Mouse (Mus musculus) embryonic facial prominence, embryonic 11.5 days (tissue): Measurements from ENCODE around the gene Diaph3. TPM values are rescaled to one million over a fixed set of nuclear protein-coding genes. Genes with fewer than 3 reads are reported as not detected.

Experiments used
- ATAC-seq: fragments of 200-750 bp; cut with Nextera tagmentation; replicated peaks from 2 replicates; pipeline ENCODE4 v1.8.0; 2017; ENCODE audit warnings: low read depth; ENCODE audit not compliant: insufficient number of reproducible peaks, low FRiP score, low TSS enrichment
- DNase-seq: peaks from one replicate; pipeline ENCODE4 v3.0.0-alpha.2; 2015; ENCODE audit warnings: low spot score
- H3K27ac ChIP-seq: fragments of 300-500 bp; sonication (generic); replicated peaks from 2 replicates; pipeline ENCODE4 v1.5.1; 2014; ENCODE audit warnings: mild to moderate bottlenecking, low read depth, low read length, control low read depth
- H3K27me3 ChIP-seq: fragments of 300-500 bp; sonication (generic); 2 replicates; pipeline ENCODE4 v1.6.1; 2014; ENCODE audit warnings: mild to moderate bottlenecking, low read length, moderate library complexity, mixed read lengths; ENCODE audit not compliant: control insufficient read depth, insufficient read depth
- H3K36me3 ChIP-seq: fragments of 300-500 bp; sonication (generic); replicated peaks from 2 replicates; pipeline ENCODE4 v1.6.1; 2014; ENCODE audit warnings: low read depth, mild to moderate bottlenecking, low read length, moderate library complexity, mixed read lengths; ENCODE audit not compliant: control insufficient read depth, insufficient read depth
- H3K4me1 ChIP-seq: fragments of 300-500 bp; sonication (generic); 2 replicates; pipeline ENCODE4 v1.6.1; 2014; ENCODE audit warnings: low read length, mixed read lengths; ENCODE audit not compliant: control insufficient read depth, insufficient read depth
- H3K4me2 ChIP-seq: fragments of 300-500 bp; sonication (generic); 2 replicates; pipeline ENCODE4 v1.6.1; 2014; ENCODE audit warnings: low read depth, mild to moderate bottlenecking, control low read depth, low read length, moderate library complexity
- H3K4me3 ChIP-seq: fragments of 300-500 bp; sonication (generic); 2 replicates; pipeline ENCODE4 v1.5.1; 2014; ENCODE audit warnings: low read depth, low read length, control low read depth
- H3K9ac ChIP-seq: fragments of 300-500 bp; sonication (generic); replicated peaks from 2 replicates; pipeline ENCODE4 v1.6.1; 2014; ENCODE audit warnings: mild to moderate bottlenecking, control low read depth, low read length
- H3K9me3 ChIP-seq: fragments of 300-500 bp; sonication (generic); replicated peaks from 2 replicates; pipeline ENCODE4 v1.6.1; 2016; ENCODE audit warnings: mild to moderate bottlenecking, low read length, inconsistent platforms, mixed read lengths; ENCODE audit not compliant: control insufficient read depth
- WGBS: fragments of 180-500 bp; shearing (Covaris S2); extraction: QIAGEN DNeasy Blood & Tissue Kit; methylation state at CpG from one replicate; pipeline ENCODE4 v1.1.7; 2014; 5-methylcytosine and 5-hydroxymethylcytosine counted together
- polyA plus RNA-seq: library from polyadenylated mRNA; unstranded; fragments of >200 nt; fragmentation: Nextera tagmentation; extraction: Ambion mirVana; gene quantifications from 2 replicates; pipeline ENCODE4 v1.2.1, GENCODE M21; 2014

Diaph3 gene
- polyA plus RNA-seq, 1 experiment from 2014 or later: 10.5 TPM

DNA sequence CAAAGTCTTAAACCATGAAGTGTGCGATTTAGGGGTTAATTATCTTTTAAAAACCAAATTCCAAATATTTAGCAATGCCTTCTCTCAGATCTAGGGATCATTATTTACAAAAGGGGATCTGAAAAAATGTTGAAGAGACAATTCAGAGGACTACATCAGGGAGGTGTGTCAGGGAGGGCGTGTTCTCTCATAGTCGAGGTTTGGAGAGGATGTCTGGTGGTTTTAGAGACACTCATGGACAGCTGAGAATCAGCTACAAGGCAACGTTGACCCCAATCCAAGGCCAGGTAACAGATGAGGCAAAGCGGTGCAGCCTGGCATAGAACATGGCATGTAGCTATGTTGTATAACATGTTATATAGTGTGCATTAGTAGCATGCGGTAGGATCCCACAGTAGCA, 396.5 kb downstream of the Diaph3 start:
- H3K36me3 ChIP-seq: no peaks in the 10 kb centered on the region
- no peak overlapping the region for H3K9ac ChIP-seq
- ATAC-seq: no peak
- DNase-seq: no peak
- no peaks in the 10 kb centered on the region for H3K27me3 ChIP-seq
- H3K4me3 ChIP-seq: no peak overlapping the region
- H3K9me3 ChIP-seq: no peaks in the 10 kb centered on the region
- 92% methylated on average over 6 of the region's 6 CpGs for WGBS
- H3K27ac ChIP-seq: no peak overlapping the region
- H3K4me2 ChIP-seq: no peak overlapping the region
- H3K4me1 ChIP-seq: no peaks in the 10 kb centered on the region

DNA sequence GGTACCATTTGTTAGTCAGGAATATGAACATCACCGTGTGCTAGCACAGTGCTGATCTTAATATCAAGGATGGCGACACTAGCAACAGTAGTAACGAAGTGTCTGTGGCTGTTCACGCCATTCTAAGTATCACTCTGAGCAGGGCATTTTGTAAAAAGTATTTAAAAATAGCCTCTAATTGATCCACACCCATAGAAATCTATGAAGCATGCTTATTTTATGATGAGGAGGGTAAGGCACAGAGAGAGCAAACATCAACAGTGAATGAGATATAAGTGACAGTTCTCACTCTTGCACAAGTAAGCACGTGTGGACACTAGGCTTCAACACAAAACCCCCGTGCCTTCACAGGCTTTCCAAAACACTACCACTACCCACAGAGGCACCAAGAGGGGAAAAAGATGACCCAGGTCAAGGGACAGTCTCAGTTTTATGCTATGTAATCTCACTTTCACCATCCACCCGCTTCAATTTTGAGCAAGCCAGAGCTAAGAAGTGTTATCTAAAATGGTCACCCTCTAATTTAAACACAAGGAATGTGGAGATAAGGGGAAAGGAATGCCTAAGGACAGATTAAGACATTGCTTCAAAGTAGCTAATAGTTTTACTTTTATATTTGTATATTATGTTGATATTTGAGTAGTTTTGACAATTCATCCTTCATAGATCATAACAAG, 399.0 kb downstream of the Diaph3 start:
- DNase-seq (no peak), ATAC-seq (no peak)
- Histone ChIP-seq H3K27me3 (no peaks in the 10 kb centered on the region), H3K9me3 (no peaks in the 10 kb centered on the region), H3K4me3 (no peak overlapping the region), H3K4me2 (no peak overlapping the region), H3K9ac (no peak overlapping the region), H3K27ac (no peak overlapping the region), H3K36me3 (no peaks in the 10 kb centered on the region), H3K4me1 (no peaks in the 10 kb centered on the region)
- WGBS: 91% methylated on average over 7 of the region's 7 CpGs

DNA sequence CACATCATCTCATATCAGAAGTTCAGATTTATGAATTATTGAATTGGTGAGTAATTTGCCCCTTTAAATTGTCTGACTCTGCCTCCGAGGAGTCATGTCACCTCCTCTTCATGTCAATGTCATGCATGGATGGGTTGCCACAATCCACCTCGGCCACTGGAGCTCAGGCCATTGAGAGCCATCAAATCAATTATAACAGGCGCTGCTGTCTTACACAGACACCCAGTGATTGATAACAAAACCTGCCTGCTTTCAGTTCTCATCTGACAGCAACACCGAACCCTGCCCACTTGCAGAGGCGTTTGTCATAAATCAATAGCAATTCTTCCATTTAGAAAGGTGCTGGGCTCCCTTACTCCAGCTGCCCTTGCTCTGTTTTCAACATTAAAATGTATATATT, 402.1 kb downstream of the Diaph3 start:
- no peaks in the 10 kb centered on the region for H3K4me1 ChIP-seq
- no peak for DNase-seq
- H3K4me3 ChIP-seq: no peak overlapping the region
- H3K9me3 ChIP-seq: no peaks in the 10 kb centered on the region
- H3K36me3 ChIP-seq: no peaks in the 10 kb centered on the region
- no peak overlapping the region for H3K9ac ChIP-seq
- WGBS: 62% methylated on average over 5 of the region's 5 CpGs
- no peaks in the 10 kb centered on the region for H3K27me3 ChIP-seq
- H3K4me2 ChIP-seq: no peak overlapping the region
- no peak overlapping the region for H3K27ac ChIP-seq
- no peak for ATAC-seq

DNA sequence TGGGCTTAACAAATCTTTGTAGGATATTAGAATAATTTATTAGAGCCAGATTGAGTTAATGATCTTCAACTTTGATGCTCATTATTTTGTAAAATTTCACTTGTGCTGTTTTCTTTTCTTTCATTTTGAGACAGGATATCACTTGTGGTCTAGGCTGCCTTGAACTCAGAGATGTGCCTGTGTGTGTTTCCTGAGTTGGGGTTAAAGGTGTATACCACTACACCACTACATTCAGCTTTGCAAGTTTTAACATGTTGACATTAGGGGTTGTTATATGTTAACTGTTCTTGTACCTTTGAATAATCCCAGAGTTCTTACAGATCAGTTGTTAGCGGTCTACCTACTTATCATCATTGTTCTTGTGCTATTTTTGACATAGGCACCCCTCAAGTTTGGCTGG, 404.4 kb downstream of the Diaph3 start:
- Histone ChIP-seq H3K27me3 (no peaks in the 10 kb centered on the region), H3K4me1 (no peaks in the 10 kb centered on the region), H3K4me3 (no peak overlapping the region), H3K27ac (no peak overlapping the region), H3K9ac (no peak overlapping the region), H3K36me3 (no peaks in the 10 kb centered on the region), H3K9me3 (no peaks in the 10 kb centered on the region), H3K4me2 (no peak overlapping the region)
- DNase-seq (no peak), ATAC-seq (no peak)
- WGBS: 87% methylated on average over 1 of the region's 1 CpGs

DNA sequence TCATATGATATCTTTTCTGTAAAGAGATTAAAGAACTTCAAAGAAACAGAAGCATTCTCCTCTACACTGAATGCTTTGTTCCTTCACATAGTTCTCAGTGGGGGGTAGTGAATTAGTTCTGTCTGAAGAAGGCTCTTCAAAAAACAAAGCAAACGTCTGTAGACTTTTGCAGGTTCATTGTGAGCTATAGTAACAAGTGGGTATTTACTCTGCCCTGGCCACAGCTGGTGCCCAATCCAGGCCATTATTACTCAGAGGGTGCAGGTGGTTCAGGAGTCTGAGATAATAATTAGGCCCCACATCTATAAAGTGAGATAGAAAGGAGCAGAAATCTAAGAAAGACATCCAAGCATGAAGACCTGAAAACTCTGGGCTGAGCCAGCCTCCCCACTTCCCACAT, 409.7 kb downstream of the Diaph3 start:
- no peak overlapping the region for H3K4me2 ChIP-seq
- DNase-seq: no peak
- no peak overlapping the region for H3K9ac ChIP-seq
- no peak overlapping the region for H3K27ac ChIP-seq
- H3K36me3 ChIP-seq: no peaks in the 10 kb centered on the region
- ATAC-seq: no peak
- no peaks in the 10 kb centered on the region for H3K9me3 ChIP-seq
- no peaks in the 10 kb centered on the region for H3K4me1 ChIP-seq
- H3K4me3 ChIP-seq: no peak overlapping the region
- no peaks in the 10 kb centered on the region for H3K27me3 ChIP-seq
- 13% methylated on average over 1 of the region's 1 CpGs for WGBS

DNA sequence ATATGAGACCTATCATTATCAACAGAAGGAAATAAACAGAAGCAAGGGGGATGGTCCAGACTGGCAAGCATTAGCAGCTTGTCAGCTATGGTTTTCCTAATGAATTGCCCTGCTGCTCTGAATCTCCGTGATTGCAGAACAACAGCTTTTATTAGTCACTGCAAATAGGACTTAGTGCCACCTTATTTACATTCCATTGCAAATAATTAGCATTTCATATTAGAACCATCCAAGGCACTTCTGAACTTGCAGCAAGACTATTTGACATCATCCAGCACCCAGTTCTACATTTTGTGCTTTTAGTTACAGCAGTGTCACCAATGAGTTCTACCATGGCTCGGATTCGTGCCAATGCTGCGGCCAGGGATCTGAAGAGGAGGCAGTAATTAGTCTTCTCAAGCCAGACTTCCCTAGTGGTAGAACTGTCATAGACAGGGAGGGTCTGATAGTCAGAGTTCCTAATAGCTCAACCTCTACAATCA, 411.4 kb downstream of the Diaph3 start:
- no peak overlapping the region for H3K27ac ChIP-seq
- no peaks in the 10 kb centered on the region for H3K27me3 ChIP-seq
- H3K36me3 ChIP-seq: no peaks in the 10 kb centered on the region
- no peak overlapping the region for H3K4me2 ChIP-seq
- H3K9ac ChIP-seq: no peak overlapping the region
- 74% methylated on average over 4 of the region's 4 CpGs for WGBS
- no peaks in the 10 kb centered on the region for H3K4me1 ChIP-seq
- H3K4me3 ChIP-seq: no peak overlapping the region
- no peaks in the 10 kb centered on the region for H3K9me3 ChIP-seq
- DNase-seq (no peak), ATAC-seq (no peak)

DNA sequence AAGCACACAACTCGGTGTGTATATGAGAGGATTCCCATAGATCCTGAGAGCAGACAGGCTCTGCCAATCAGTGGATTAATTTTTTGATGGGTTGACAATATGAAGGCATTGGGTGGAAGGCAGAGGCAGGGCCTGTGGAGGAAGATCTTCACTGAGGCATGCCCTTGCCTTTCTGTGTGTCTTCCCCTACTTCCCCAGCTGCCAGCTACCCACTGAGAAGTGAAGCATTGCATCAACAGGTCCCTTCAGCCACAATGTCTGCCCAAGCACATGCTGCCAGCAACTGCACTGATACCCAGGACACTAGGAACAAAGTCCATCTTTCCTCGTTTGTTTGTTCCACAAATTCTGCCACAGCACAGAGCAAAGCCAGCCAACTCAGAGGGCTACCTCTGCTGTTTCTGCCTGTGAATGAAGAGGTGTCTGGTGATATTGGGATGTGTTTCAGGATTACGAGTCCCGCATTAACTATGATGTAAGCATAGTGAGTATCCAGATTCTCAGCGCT, 413.4 kb downstream of the Diaph3 start:
- H3K9me3 ChIP-seq: no peaks in the 10 kb centered on the region
- H3K4me3 ChIP-seq: no peak overlapping the region
- H3K9ac ChIP-seq: no peak overlapping the region
- H3K27me3 ChIP-seq: no peaks in the 10 kb centered on the region
- WGBS: 88% methylated on average over 5 of the region's 5 CpGs
- H3K36me3 ChIP-seq: no peaks in the 10 kb centered on the region
- H3K27ac ChIP-seq: no peak overlapping the region
- H3K4me1 ChIP-seq: no peaks in the 10 kb centered on the region
- ATAC-seq (no peak), DNase-seq (no peak)
- no peak overlapping the region for H3K4me2 ChIP-seq

DNA sequence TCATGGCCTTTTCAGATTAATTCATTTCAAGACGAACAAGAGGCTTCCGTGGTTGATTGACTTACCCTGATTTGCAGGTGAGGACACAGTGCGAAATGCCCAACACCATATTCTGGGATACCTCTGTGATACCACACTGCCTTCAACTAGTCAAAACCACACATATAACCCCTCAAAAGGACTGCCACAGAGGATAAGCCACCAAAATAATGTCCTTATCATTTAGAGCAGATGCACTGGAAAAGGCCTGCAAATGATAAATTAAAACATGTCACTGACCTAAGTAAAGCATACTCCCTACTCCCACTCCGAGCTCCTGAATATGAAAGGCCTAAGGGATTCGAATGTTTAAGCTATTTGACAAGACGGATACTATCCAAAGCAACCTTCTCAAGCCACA, 419.3 kb downstream of the Diaph3 start:
- 94% methylated on average over 6 of the region's 6 CpGs for WGBS

More for the DNA sequence above, 419.3 kb downstream of the Diaph3 start:
- Histone ChIP-seq H3K4me2 (no peak overlapping the region), H3K9me3 (no peaks in the 10 kb centered on the region), H3K36me3 (no peaks in the 10 kb centered on the region), H3K9ac (no peak overlapping the region), H3K4me3 (no peak overlapping the region), H3K4me1 (no peaks in the 10 kb centered on the region), H3K27me3 (no peaks in the 10 kb centered on the region), H3K27ac (no peak overlapping the region)
- ATAC-seq (no peak), DNase-seq (no peak)
